Mouse (Mus musculus) stomach, postnatal 0 days (tissue): Measurements from ENCODE around the gene Ank3.

ENCODE experiments used
- CTCF ChIP-seq: IDR thresholded peaks from 2 replicates; pipeline ENCODE4 v1.5.1; 2016; ENCODE audit warnings: antibody characterized with exemption, low read depth, mild to moderate bottlenecking, moderate library complexity
- EP300 ChIP-seq: optimal IDR thresholded peaks from 2 replicates; pipeline ENCODE3; 2016; ENCODE audit warnings: antibody characterized with exemption

GRCm38 (mm10) chr10:69667482-69667881 lies 268.9 kb downstream of the Ank3 start:
- TF ChIP-seq CTCF (no peak), EP300 (no peak)
